Mouse (Mus musculus): ENCODE data around the gene Ppp1r12b.

The Ppp1r12b gene

GRCm38 (mm10) chr1:134955637-134956176 is at the start of gene Ppp1r12b:
Ppp1r12b (minus strand) TSS chr1:134955942.
- peak; percentile 89 for DNase-seq (ENCODE audit: low spot score)

- no peak for DNase-seq (ENCODE audit: low spot score)
Observed at GRCm38 (mm10) chr1:135003346-135003745, 47.6 kb upstream of the Ppp1r12b start.

- DNase-seq (ENCODE audit: low spot score) = no peak
Observed at GRCm38 (mm10) chr1:135000527-135000926, 44.8 kb upstream of the Ppp1r12b start.

DNA sequence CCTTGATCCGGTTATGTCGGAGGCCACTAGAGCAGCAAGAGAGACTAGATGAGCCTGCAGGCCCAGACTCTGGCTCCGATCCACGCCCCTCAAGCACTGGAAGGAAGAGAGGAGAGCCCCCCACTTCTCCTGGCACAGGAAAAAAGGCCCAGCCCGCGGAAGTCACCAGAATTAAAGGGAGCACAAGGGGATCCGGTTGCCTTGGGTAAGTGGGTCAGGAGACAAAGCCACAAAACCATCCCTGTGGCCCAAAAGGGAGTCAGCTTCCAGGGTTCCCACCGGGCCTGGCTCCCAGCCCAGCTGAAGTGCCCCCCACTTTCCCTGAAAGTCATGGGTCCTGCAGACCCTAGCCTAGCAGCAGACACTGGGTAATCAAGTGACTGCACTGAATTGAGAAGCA is 42.5 kb upstream of the Ppp1r12b start:
- DNase-seq (ENCODE audit: low spot score) = no peak

DNA sequence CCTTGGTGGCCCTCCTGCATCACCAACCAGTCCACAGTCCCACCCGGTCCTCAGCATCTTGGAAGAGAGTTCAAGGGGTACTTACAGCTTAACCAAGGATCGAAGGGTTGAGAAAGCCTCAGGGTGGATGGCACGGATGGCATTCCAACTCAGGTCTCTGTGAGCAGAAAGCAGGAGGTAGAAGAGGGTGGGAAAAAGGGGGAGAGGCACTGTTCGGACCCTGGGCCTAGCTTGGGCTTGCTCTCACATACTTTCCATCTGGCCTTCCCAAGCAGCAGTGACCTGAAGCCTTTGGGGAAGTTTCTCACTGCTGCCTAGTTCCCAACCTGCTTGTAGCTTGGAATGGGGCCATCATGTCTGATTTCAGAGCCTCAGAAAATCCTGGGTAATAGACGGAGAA is 41.8 kb upstream of the Ppp1r12b start:
- DNase-seq (ENCODE audit: low spot score) = no peak

DNA sequence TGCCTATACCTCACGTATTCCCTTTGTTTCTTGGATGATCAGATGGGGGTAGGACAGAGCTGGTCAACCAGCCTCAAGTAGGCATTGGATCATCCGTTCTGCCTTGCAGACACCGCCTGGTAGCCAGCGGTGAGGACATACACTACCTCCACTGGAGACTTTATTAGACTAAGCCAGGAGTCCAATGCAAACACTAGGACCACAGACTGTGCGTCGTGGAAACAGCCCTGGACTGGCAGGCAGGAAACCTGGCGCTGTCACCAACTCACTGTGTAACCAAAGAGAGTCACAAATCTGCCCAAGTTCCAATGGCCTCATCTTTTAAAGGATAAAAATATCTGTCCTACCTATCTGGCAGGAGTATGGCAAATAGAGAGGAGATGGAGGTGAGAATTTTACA is 40.7 kb upstream of the Ppp1r12b start:
- DNase-seq (ENCODE audit: low spot score) = no peak

GRCm38 (mm10) chr1:134995954-134996353 is 40.2 kb upstream of the Ppp1r12b start:
- peak; percentile 7 for DNase-seq (ENCODE audit: low spot score)

DNA sequence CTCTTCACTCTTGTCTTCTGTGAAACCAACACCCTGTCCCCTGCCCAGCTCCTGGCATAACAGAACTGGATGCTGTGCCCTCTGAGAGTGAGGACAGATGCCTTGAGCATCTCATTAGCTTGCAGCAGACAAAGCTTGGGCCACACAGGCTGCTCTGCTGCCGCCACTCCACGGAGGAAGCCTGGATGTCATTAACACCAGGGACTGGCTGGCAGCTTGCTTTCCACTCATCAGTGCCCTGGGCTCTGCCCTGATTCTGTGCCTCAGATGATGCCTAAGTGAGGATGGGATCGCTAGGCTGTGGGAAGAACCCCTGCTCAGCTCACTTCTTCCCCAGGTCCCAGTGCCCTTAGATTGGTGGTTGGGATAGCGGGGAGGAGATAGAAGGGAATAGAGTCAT is 39.7 kb upstream of the Ppp1r12b start:
- no peak for DNase-seq (ENCODE audit: low spot score)

DNA sequence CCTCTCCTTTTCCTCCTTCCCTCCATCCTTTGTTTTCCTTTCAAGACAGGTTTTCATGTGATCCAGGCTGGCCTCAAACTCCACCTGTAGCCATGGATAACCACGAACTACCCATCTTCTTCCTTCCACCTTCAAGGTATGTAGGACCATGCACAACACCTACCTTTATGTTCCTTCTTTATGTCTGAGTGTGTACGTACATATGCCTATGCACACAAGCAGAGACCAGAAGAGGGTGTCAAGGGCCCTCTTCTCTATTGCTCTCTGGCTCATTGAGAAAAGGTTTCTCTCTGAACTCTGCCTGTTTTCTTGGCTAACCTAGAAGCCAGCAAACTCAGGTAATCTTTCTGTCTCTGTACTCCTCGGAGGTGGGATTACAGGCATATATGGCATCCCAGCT is 39.0 kb upstream of the Ppp1r12b start:
- no peak for DNase-seq (ENCODE audit: low spot score)

DNA sequence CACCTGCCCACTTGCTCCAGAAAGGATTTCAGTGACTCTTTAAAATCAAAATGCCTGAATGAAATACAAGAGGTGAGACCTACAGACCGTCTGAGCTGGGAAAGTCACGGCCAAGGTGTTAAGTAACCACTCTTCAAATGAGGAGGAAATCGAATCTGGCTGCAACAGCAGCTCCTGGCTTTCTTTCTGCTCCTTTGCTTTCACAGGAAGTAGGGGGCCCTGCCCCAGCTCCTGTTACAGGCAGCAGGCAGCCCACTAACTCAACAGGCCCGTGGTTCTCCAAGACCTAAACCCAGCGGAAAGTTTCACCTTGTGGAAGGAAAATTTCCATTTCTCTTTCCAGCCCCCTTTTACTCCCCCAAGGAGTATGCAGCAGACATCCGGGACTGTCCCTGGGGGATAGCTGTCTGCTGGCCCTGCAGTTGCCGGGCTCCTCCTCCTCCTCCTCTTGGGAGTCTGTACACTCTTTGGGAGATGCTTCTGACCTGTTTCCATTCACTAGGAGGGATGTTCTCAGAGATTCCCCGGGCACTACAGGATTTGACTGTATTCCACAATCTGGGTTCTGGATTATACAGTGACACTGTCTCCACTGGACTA is 36.4 kb upstream of the Ppp1r12b start:
- no peak for DNase-seq (ENCODE audit: low spot score)

DNA sequence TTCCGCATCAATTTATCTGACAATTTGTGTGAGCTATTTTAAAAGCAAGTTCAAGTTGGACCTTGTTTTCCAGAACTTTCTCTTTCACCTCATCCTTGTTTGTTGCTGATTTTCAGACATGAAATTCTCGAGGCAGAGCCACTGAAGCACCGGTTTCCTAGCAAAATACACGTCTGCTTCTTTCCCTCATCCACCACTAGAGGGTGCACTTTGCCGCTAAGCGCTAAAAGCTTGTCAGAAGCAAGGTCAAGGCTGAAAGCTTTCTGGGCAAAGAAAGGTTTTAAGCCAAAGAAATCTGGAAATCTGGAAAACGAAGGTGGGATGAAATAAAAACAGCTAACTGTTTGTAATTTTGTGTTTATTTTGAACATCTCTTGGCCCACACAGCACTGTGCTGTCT is 33.6 kb upstream of the Ppp1r12b start:
- peak; percentile 67 for DNase-seq (ENCODE audit: low spot score)

DNA sequence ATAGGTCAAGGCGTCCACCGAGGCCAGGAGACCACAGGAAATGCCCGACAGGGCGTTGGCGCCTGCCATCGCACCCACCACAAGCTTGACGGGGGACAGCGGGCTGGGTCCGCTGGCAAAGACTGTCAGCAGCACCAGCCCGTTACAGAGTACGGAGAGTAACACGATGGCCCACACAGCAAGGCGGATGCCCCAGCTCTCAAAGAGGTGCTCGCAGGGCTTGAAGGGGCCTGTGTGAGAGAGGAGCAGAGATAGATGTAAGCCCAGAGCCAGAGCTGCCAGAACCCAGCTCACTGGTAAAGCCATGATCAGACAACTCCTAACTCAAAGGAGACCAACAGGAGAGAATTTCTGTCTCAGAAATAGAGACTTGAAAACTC is 32.2 kb upstream of the Ppp1r12b start:
- DNase-seq (ENCODE audit: low spot score) = no peak

- no peak for DNase-seq (ENCODE audit: low spot score)
Observed at GRCm38 (mm10) chr1:134987173-134987961, 31.6 kb upstream of the Ppp1r12b start.

GRCm38 (mm10) chr1:134972920-134973319 is 17.2 kb upstream of the Ppp1r12b start:
- DNase-seq (ENCODE audit: low spot score) = no peak

- no peak for DNase-seq (ENCODE audit: low spot score)
Observed at GRCm38 (mm10) chr1:134965430-134965829, 9.7 kb upstream of the Ppp1r12b start.

- peak; percentile 42 for DNase-seq (ENCODE audit: low spot score)
Observed at GRCm38 (mm10) chr1:134962821-134963220, 7.1 kb upstream of the Ppp1r12b start.

GRCm38 (mm10) chr1:134962053-134962803 is 6.5 kb upstream of the Ppp1r12b start, which contains the start of gene Ube2t:
Ube2t (plus strand) TSS chr1:134962565.
- peak; percentile 94 for DNase-seq (ENCODE audit: low spot score)

DNA sequence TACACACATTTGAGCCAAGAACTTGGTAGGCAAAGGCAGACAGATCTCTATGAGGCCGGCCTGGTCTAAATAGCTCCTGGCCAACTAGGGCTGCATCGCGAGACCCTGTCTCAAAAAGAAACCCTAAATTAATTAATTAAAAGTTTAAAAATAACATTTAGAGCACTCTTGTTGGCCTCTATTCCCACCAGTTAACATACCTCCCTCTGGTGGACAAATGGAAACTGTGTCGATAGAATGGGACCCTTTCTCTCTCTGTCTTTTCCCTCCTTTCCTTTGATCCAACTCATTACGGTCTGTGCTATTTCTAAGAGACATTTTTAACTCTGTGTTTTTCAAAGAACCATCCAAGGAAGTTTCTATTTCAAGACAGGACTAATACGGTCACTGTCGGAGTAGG is 4.9 kb upstream of the Ppp1r12b start:
- DNase-seq (ENCODE audit: low spot score) = peak; percentile 18

- DNase-seq (ENCODE audit: low spot score) = peak; percentile 20
Observed at GRCm38 (mm10) chr1:134955050-134955636, 599 bp downstream of the Ppp1r12b start.

DNA sequence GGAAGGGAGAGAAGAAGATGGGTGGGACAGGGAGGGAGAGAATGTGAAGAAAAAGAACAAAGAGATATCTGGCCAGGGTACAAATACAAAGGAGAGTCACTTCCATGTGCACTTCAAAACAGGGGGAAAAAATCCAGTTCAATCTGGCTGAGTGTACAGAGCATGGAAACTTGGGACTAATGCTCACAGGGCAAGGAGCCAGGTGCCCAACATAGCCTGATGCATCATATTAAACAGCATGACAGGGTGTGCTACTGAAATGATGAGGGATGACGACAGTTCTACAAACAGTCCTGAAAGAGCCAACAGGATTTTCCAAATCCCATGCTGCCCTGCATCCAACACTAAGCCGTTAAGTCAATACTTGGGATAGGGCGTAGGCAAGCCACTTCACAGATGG is 5.8 kb downstream of the Ppp1r12b start:
- DNase-seq (ENCODE audit: low spot score) = no peak

GRCm38 (mm10) chr1:134947590-134947989 is 8.2 kb downstream of the Ppp1r12b start:
- no peak for DNase-seq (ENCODE audit: low spot score)

DNA sequence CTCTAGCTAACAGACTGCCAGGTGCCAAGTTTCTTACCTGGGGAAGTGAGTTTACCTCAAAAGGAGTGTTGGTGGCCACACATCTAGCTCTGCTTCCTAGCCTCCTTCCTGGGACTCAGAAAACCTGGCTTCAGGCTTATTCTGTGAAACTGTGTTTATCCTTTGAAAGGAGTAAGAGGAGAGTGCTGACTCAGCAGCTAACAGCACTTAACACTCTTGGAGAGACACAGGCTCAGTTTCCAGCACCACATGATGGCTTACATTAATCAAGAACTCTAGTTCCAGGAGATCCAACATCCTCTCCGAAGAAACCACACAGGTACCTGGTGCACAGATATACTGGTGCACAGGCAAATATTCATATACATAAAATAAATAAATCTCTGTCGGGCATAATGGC is 12.8 kb downstream of the Ppp1r12b start:
- no peak for DNase-seq (ENCODE audit: low spot score)
